Comparison of ENCODE assay signal across 22 mouse cellular contexts in the genomic region with DNA sequence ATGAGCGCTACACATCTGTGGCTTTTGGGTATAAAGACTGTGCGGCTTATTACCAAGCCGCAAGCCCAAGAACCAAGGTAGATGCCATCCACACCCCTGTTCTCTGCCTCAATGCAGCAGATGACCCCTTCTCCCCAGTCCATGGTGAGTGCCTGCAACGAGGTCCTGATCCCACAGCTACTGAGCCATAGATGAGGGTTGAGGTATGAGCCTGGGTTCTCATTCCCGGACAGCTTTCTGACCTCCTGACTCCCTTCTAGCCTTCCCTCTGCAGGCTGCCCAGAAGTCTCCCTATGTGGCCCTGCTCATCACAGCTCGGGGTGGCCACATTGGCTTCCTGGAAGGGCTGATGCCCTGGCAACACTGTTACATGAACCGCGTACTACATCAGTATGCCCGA. TPM values are rescaled to one million over a fixed set of nuclear protein-coding genes. Genes with fewer than 3 reads are reported as not detected.
DNase-seq lines count a peak whose midpoint lies in the region; ATAC-seq and TF ChIP-seq lines count a peak whose summit lies in the region.
"Had no signal": no experiment of that assay in that cellular context is flagged by ENCODE, and none has a peak within 500 bp of the region (broad histone marks: within the 10 kb centered on the region; RNA-seq: fewer than 3 reads in every experiment).

No protein-coding gene starts in this region.

- dilution Hi-C loops in CH12.LX (cut with MboI; ENCODE audit: extremely low pct_ligation_motif_present, extremely low pct_unique_long_range_greater_than_20kb, low sequenced_read_pairs): no loop called here

- H3K9me3 ChIP-seq in CH12.LX (replicated peaks; ENCODE audit: low read length): peaks cover 5% of the 10 kb centered on the region
- no peaks in the 10 kb centered on the region for H3K9me3 ChIP-seq in MEL (replicated peaks; ENCODE audit: insufficient read depth, low read length)
- no peaks in the 10 kb centered on the region for H3K9me3 ChIP-seq in forebrain, embryonic 10.5 days
- H3K9me3 ChIP-seq: embryonic facial prominence, embryonic 13.5 days; embryonic facial prominence, embryonic 15.5 days; forebrain, embryonic 13.5 days; forebrain, embryonic 15.5 days had no signal

- TF ChIP-seq POLR2A in CH12.LX (IDR thresholded peaks at IDR 0.05; ENCODE audit: low read depth, low read length) (peak; percentile 28; the same call in 1 of the 2 replicates), MEL (IDR thresholded peaks at IDR 0.05; ENCODE audit: control insufficient read depth in 1 of 2, insufficient read depth in 1 of 2, low read depth in 1 of 2, low read length in 2 of 2, poor library complexity in 1 of 2) (no peak; a peak in 2 of 4 replicates)
- TF ChIP-seq POLR2A in cortical plate, adult 2 months (IDR thresholded peaks at IDR 0.05; ENCODE audit: extremely low read depth, insufficient read depth, low read length): peak; percentile 50; the same call in 1 of the 2 replicates

- no peak overlapping the region for H3K4me2 ChIP-seq in CH12.LX (ENCODE audit: insufficient read depth, low read depth, poor library complexity, severe bottlenecking)
- H3K4me2 ChIP-seq: embryonic facial prominence, embryonic 13.5 days; embryonic facial prominence, embryonic 15.5 days; forebrain, embryonic 13.5 days; forebrain, embryonic 15.5 days had no signal

- H3K79me2 ChIP-seq in CH12.LX (replicated peaks; ENCODE audit: control insufficient read depth, extremely low read depth, insufficient read depth, poor library complexity, severe bottlenecking): peaks cover 16% of the 10 kb centered on the region
- peaks cover 22% of the 10 kb centered on the region for H3K79me2 ChIP-seq in MEL (ENCODE audit: control insufficient read depth, insufficient read depth, low read length, poor library complexity)

- 98% methylated on average over 9 of the region's 9 CpGs for WGBS in forebrain, embryonic 10.5 days

- TF ChIP-seq CTCF in CH12.LX (conservative IDR thresholded peaks at IDR 0.05 in 1 of 2, IDR thresholded peaks at IDR 0.05 in 1 of 2; ENCODE audit: low read depth in 2 of 2, low read length in 2 of 2) (no peak), MEL (IDR thresholded peaks at IDR 0.05 in 2 of 3, conservative IDR thresholded peaks at IDR 0.05 in 1 of 3; ENCODE audit: control insufficient read depth in 1 of 3, insufficient read depth in 1 of 3, low read depth in 2 of 3, low read length in 3 of 3, poor library complexity in 1 of 3, severe bottlenecking in 1 of 3) (no peak)
- TF ChIP-seq CTCF in cortical plate, adult 2 months (IDR thresholded peaks at IDR 0.05; ENCODE audit: extremely low read depth, insufficient read depth, low read length): no peak

- H3K36me3 ChIP-seq in CH12.LX (replicated peaks in 1 of 2; ENCODE audit: control insufficient read depth in 1 of 2, insufficient read depth in 1 of 2, low read length in 1 of 2) (peaks cover 53 to 66% of the 10 kb centered on the region in 2 experiments), MEL (ENCODE audit: control insufficient read depth in 1 of 2, insufficient read depth in 2 of 2, low read length in 2 of 2) (peaks cover 4 to 17% of the 10 kb centered on the region in 2 experiments; a peak in 3 of 4 replicates)
- peaks cover 69% of the 10 kb centered on the region for H3K36me3 ChIP-seq in forebrain, embryonic 10.5 days (replicated peaks)

- peaks cover 10 to 34% of the 10 kb centered on the region in 2 experiments for H3K4me1 ChIP-seq in CH12.LX (ENCODE audit: control insufficient read depth in 1 of 2, insufficient read depth in 2 of 2)
- H3K4me1 ChIP-seq in MEL (ENCODE audit: control insufficient read depth in 1 of 2, insufficient read depth in 2 of 2, low read length in 2 of 2): peaks cover 2 to 22% of the 10 kb centered on the region in 2 experiments; a peak in 3 of 4 replicates
- peaks cover 16% of the 10 kb centered on the region for H3K4me1 ChIP-seq in cortical plate, adult 2 months (ENCODE audit: control insufficient read depth, insufficient read depth, low read length)
- H3K4me1 ChIP-seq in forebrain, embryonic 10.5 days: peaks cover 36% of the 10 kb centered on the region

- ATAC-seq in cerebellum, adult (ENCODE audit: insufficient number of reproducible peaks, low FRiP score, low TSS enrichment): no peak
- ATAC-seq: activated CD4-positive, CD25-positive, alpha-beta regulatory T cell, adult 4 months; forebrain, embryonic 13.5 days; forebrain, embryonic 15.5 days; forebrain, postnatal 0 days had no signal

- peak; percentile 14 for DNase-seq in cerebellum, adult 9-10 months
- DNase-seq in CH12.LX (ENCODE audit: extremely low read depth) (no peak), MEL (ENCODE audit: low read depth, low spot score) (no peak)
- no peak for DNase-seq in forebrain, embryonic 10.5 days (ENCODE audit: extremely low spot score, low spot score)
- DNase-seq in left cerebral cortex, postnatal 36 days (ENCODE audit: low spot score in 2 of 2): no peak
- no peak for DNase-seq in frontal cortex, postnatal 14 days (ENCODE audit: low spot score in 2 of 2)
- DNase-seq: adrenal gland, adult 8-10 months; adrenal gland, postnatal 14 days; adrenal gland, postnatal 36 days; embryo, embryonic 11 days; forebrain, postnatal 0 days had no signal

- H3K27me3 ChIP-seq in CH12.LX (replicated peaks): peaks cover under 1% of the 10 kb centered on the region
- H3K27me3 ChIP-seq in MEL (ENCODE audit: control insufficient read depth in 1 of 2, insufficient read depth in 2 of 2, low read length in 2 of 2): no peaks in the 10 kb centered on the region
- no peaks in the 10 kb centered on the region for H3K27me3 ChIP-seq in forebrain, embryonic 10.5 days (ENCODE audit: poor library complexity, severe bottlenecking)
- H3K27me3 ChIP-seq: embryonic facial prominence, embryonic 13.5 days; embryonic facial prominence, embryonic 15.5 days; forebrain, embryonic 13.5 days; forebrain, embryonic 15.5 days had no signal

- no peak for TF ChIP-seq RAD21 in CH12.LX (IDR thresholded peaks at IDR 0.05; ENCODE audit: low read depth, low read length)
- TF ChIP-seq RAD21 in MEL (IDR thresholded peaks at IDR 0.05; ENCODE audit: low read depth, low read length): no peak

- H3K9ac ChIP-seq in CH12.LX (ENCODE audit: insufficient read depth, low read depth): no peak overlapping the region
- no peak overlapping the region for H3K9ac ChIP-seq in MEL (ENCODE audit: control insufficient read depth, low read depth, low read length, poor library complexity, severe bottlenecking)
- H3K9ac ChIP-seq: embryonic facial prominence, embryonic 13.5 days; embryonic facial prominence, embryonic 15.5 days; forebrain, embryonic 13.5 days; forebrain, embryonic 15.5 days; forebrain, postnatal 0 days had no signal

- no peak for TF ChIP-seq EP300 in CH12.LX (IDR thresholded peaks at IDR 0.05; ENCODE audit: low read length)
- no peak for TF ChIP-seq EP300 in MEL (IDR thresholded peaks at IDR 0.05; ENCODE audit: low read depth in 1 of 2, low read length in 2 of 2)

- H3K27ac ChIP-seq in CH12.LX (ENCODE audit: insufficient read depth, low read depth): no peak overlapping the region
- H3K27ac ChIP-seq in MEL (ENCODE audit: control insufficient read depth, low read depth, low read length): no peak overlapping the region
- no peak overlapping the region for H3K27ac ChIP-seq in cortical plate, adult 2 months (ENCODE audit: insufficient read depth, low read length)
- no peak overlapping the region for H3K27ac ChIP-seq in forebrain, embryonic 10.5 days
- H3K27ac ChIP-seq: embryonic facial prominence, embryonic 13.5 days; embryonic facial prominence, embryonic 15.5 days; forebrain, embryonic 13.5 days; forebrain, embryonic 15.5 days had no signal

- H3K4me3 ChIP-seq in CH12.LX (replicated peaks in 1 of 3; ENCODE audit: low read depth in 2 of 3, low read length in 2 of 3, poor library complexity in 1 of 3) (no peak overlapping the region), MEL (ENCODE audit: control insufficient read depth in 1 of 2, insufficient read depth in 1 of 2, low read depth in 2 of 2, low read length in 2 of 2) (no peak overlapping the region)
- H3K4me3 ChIP-seq in cortical plate, adult 2 months (ENCODE audit: insufficient read depth, low read length): no peak overlapping the region
- no peak overlapping the region for H3K4me3 ChIP-seq in forebrain, embryonic 10.5 days
- H3K4me3 ChIP-seq: embryonic facial prominence, embryonic 13.5 days; embryonic facial prominence, embryonic 15.5 days; erythroblast, embryonic 14.5 days; forebrain, embryonic 13.5 days; forebrain, embryonic 15.5 days had no signal

- in situ Hi-C loops in CH12.LX (cut with MboI; ENCODE audit: low pct_ligation_motif_present, low pct_unique_long_range_greater_than_20kb, low sequenced_read_pairs): no loop called here

- intact Hi-C loops in left cerebral cortex, postnatal 36 days (cut with DNase I): loop anchor here (10.0 kb wide), 1 partner anchor 240 kb away; the partner anchor contains the start of genes Eif2b4 and Snx17

RNA-seq across cellular contexts. Expression of gene Preb, which starts 5.6 kb away (rescaled TPM):
- total RNA-seq in CH12.LX (2012; rRNA removed): 96.5 and 99.8 TPM in 2 replicates
- total RNA-seq in CH12.LX (2014; rRNA removed): 70.9 and 87.3 TPM in 2 replicates
- polyA plus RNA-seq in CH12.LX (2012; ENCODE audit: insufficient read length, low read depth): 143 and 145 TPM in 2 replicates
- 141 and 143 TPM in 2 replicates for total RNA-seq in MEL (2012; rRNA removed)
- 100 to 1,000 TPM in 1 of 2 experiments, not detected in 1; 247 TPM for polyA plus RNA-seq in MEL (2012; ENCODE audit: insufficient read depth in 1 of 2, insufficient read length in 2 of 2, low read depth in 1 of 2, low replicate concordance in 2 of 2, missing spikeins in 1 of 2)
- polyA plus RNA-seq in cortical plate, adult 2 months (2012; rRNA removed): 183 and 209 TPM in 2 replicates
- polyA plus RNA-seq in forebrain, embryonic 10.5 days (2016; fragmentation: Nextera tagmentation; extraction: Ambion mirVana): 141 and 142 TPM in 2 replicates
- 100 to 1,000 TPM; 121 to 128 TPM for total RNA-seq in left cerebral cortex, postnatal 36 days (2021)

RNA-seq across cellular contexts. Expression of gene Cgref1, which starts 9.2 kb away (rescaled TPM):
- not detected in 2 replicates for total RNA-seq in CH12.LX (2012; rRNA removed)
- not detected in 2 replicates for total RNA-seq in CH12.LX (2014; rRNA removed)
- not detected in 2 replicates for polyA plus RNA-seq in CH12.LX (2012; ENCODE audit: insufficient read length, low read depth)
- total RNA-seq in MEL (2012; rRNA removed): not detected in 2 replicates
- polyA plus RNA-seq in MEL (2012; ENCODE audit: insufficient read depth in 1 of 2, insufficient read length in 2 of 2, low read depth in 1 of 2, low replicate concordance in 2 of 2, missing spikeins in 1 of 2): 1 to 10 TPM in 1 of 2 experiments, not detected in 1; 1.4 TPM
- polyA plus RNA-seq in cortical plate, adult 2 months (2012; rRNA removed): 25.2 and 26.3 TPM in 2 replicates
- polyA plus RNA-seq in forebrain, embryonic 10.5 days (2016; fragmentation: Nextera tagmentation; extraction: Ambion mirVana): 4.8 and 5.0 TPM in 2 replicates
- total RNA-seq in left cerebral cortex, postnatal 36 days (2021): 10 to 100 TPM; 26.1 to 26.4 TPM
- polyA plus RNA-seq: erythroblast, embryonic 14.5 days; G1E had no signal

RNA-seq across cellular contexts. Expression of gene Tcf23, which starts 13.9 kb away (rescaled TPM):
- total RNA-seq in CH12.LX (2012; rRNA removed) (not detected in 2 replicates), CH12.LX (2014; rRNA removed) (not detected in 2 replicates), MEL (2012; rRNA removed) (0.03 and 0.08 TPM in 2 replicates)
- polyA plus RNA-seq in CH12.LX (2012; ENCODE audit: insufficient read length, low read depth) (not detected in 2 replicates), MEL (2012; ENCODE audit: insufficient read depth in 1 of 2, insufficient read length in 2 of 2, low read depth in 1 of 2, low replicate concordance in 2 of 2, missing spikeins in 1 of 2) (under 1 TPM in 1 of 2 experiments, not detected in 1; 0.07 TPM)
- 0.23 and 0.30 TPM in 2 replicates for polyA plus RNA-seq in cortical plate, adult 2 months (2012; rRNA removed)
- polyA plus RNA-seq in forebrain, embryonic 10.5 days (2016; fragmentation: Nextera tagmentation; extraction: Ambion mirVana): not detected in 2 replicates
- total RNA-seq in left cerebral cortex, postnatal 36 days (2021): under 1 TPM; 0.15 to 0.27 TPM
- total RNA-seq: forebrain, postnatal 0 days; G1E had no signal
- polyA plus RNA-seq: activated CD4-positive, CD25-positive, alpha-beta regulatory T cell, adult 4 months; embryonic facial prominence, embryonic 11.5 days; embryonic facial prominence, embryonic 13.5 days; erythroblast, embryonic 14.5 days; forebrain, embryonic 11.5 days; forebrain, embryonic 13.5 days; forebrain, embryonic 15.5 days; forebrain, postnatal 0 days; G1E had no signal

RNA-seq across cellular contexts. Expression of gene Khk, which starts 33.3 kb away (rescaled TPM):
- total RNA-seq in CH12.LX (2012; rRNA removed) (3.7 and 5.7 TPM in 2 replicates), CH12.LX (2014; rRNA removed) (1.9 and 2.5 TPM in 2 replicates), MEL (2012; rRNA removed) (268 and 308 TPM in 2 replicates)
- polyA plus RNA-seq in CH12.LX (2012; ENCODE audit: insufficient read length, low read depth) (2.9 and 3.7 TPM in 2 replicates), MEL (2012; ENCODE audit: insufficient read depth in 1 of 2, insufficient read length in 2 of 2, low read depth in 1 of 2, low replicate concordance in 2 of 2, missing spikeins in 1 of 2) (100 to 1,000 TPM in 1 of 2 experiments, not detected in 1; 461 TPM)
- polyA plus RNA-seq in cortical plate, adult 2 months (2012; rRNA removed): 24.9 and 29.0 TPM in 2 replicates
- polyA plus RNA-seq in forebrain, embryonic 10.5 days (2016; fragmentation: Nextera tagmentation; extraction: Ambion mirVana): 7.8 and 8.9 TPM in 2 replicates
- 10 to 100 TPM; 14.4 TPM for total RNA-seq in left cerebral cortex, postnatal 36 days (2021)

RNA-seq across cellular contexts. Expression of gene Emilin1, which starts 41.4 kb away (rescaled TPM):
- total RNA-seq in CH12.LX (2012; rRNA removed) (0.34 TPM in 2 replicates), CH12.LX (2014; rRNA removed) (0.05 and 0.11 TPM in 2 replicates), MEL (2012; rRNA removed) (1.3 and 1.5 TPM in 2 replicates)
- polyA plus RNA-seq in CH12.LX (2012; ENCODE audit: insufficient read length, low read depth) (0.33 and 0.63 TPM in 2 replicates), MEL (2012; ENCODE audit: insufficient read depth in 1 of 2, insufficient read length in 2 of 2, low read depth in 1 of 2, low replicate concordance in 2 of 2, missing spikeins in 1 of 2) (1 to 10 TPM in 1 of 2 experiments, not detected in 1; 2.0 TPM)
- polyA plus RNA-seq in cortical plate, adult 2 months (2012; rRNA removed): 2.7 and 3.1 TPM in 2 replicates
- polyA plus RNA-seq in forebrain, embryonic 10.5 days (2016; fragmentation: Nextera tagmentation; extraction: Ambion mirVana): 78.2 and 78.3 TPM in 2 replicates
- 1 to 10 TPM; 1.7 to 5.1 TPM for total RNA-seq in left cerebral cortex, postnatal 36 days (2021)

Comparison
In these comparisons a context has a peak if more than half of its experiments do, and no peak if none do; other contexts are left out.
1. POLR2A ChIP-seq: peak in CH12.LX (single experiment) and cortical plate, adult 2 months (single experiment); none in MEL (0 of 2).